Mouse (Mus musculus): ENCODE data around the gene Zfp771. TPM values are rescaled to one million over a fixed set of nuclear protein-coding genes. Genes with fewer than 3 reads are reported as not detected.
A peak's percentile ranks its signal among the peaks of the same experiment; 100 is the strongest.

Gene Zfp771
- polyA plus RNA-seq, 1 experiment from 2014 or later, result 49.3 TPM

- TF ChIP-seq CTCF (IDR thresholded peaks at IDR 0.05; ENCODE audit: low read depth), result no peak
- peak overlapping the region; percentile 90 for H3K4me3 ChIP-seq (replicated peaks; ENCODE audit: low read depth, low read length)
- peaks cover 22% of the 10 kb centered on the region for H3K36me3 ChIP-seq (ENCODE audit: insufficient read depth, low read length)
- peak overlapping the region; percentile 67 for H3K4me2 ChIP-seq (ENCODE audit: low read length)
- peak overlapping the region; percentile 87 for H3K9ac ChIP-seq (ENCODE audit: low read depth, low read length)
- no peaks in the 10 kb centered on the region for H3K9me3 ChIP-seq (replicated peaks; ENCODE audit: low read length)
- DNase-seq (ENCODE audit: low spot score) (peak; percentile 40), ATAC-seq (replicated peaks; ENCODE audit: low FRiP score, low read depth) (no peak)
- peaks cover 13% of the 10 kb centered on the region for H3K4me1 ChIP-seq (replicated peaks; ENCODE audit: insufficient read depth, low read length)
- peak overlapping the region; percentile 97 for H3K27ac ChIP-seq
- H3K27me3 ChIP-seq (ENCODE audit: insufficient read depth, low read length), result no peaks in the 10 kb centered on the region
- 4% methylated on average over 20 of the region's 20 CpGs for WGBS
Measured at GRCm38 (mm10) chr7:127231826-127232621, 12.1 kb upstream of the Zfp771 start.

GRCm38 (mm10) chr7:127232622-127233367, 11.3 kb upstream of the Zfp771 start, which contains the start of the genes Zfp553 and Sept1:
TSS of gene Zfp553 (plus strand) at chr7:127233061.
TSS of gene Sept1 (minus strand) at chr7:127233130.
- no peak for TF ChIP-seq CTCF (IDR thresholded peaks at IDR 0.05; ENCODE audit: low read depth)
- WGBS, result under 1% methylated on average over 64 of the region's 64 CpGs

DNA sequence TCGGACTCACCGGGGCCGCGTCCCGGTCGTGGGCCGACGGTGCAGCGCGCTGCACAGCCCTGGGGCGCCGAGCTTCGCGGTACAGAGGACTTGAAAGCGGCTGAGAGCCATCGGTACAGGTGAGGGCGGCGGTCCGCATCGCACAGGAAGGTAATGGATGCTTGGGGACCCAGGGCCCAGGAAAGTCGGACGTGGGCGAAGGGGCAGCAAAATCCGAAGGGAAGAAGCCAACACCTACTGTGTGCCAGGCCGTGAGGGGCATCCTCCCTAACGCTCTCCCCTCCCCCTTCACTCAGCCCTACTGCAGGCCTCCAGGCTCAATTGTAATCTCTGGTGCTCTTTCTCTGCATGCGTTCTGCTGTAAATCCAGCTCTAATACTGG, 10.7 kb upstream of the Zfp771 start:
- DNase-seq (ENCODE audit: low spot score), result peak; percentile 48

More at GRCm38 (mm10) chr7:127232622-127233367, 11.3 kb upstream of the Zfp771 start, which contains the start of the genes Zfp553 and Sept1:
- Histone ChIP-seq H3K9me3 (replicated peaks; ENCODE audit: low read length) (no peaks in the 10 kb centered on the region), H3K36me3 (ENCODE audit: insufficient read depth, low read length) (peaks cover 29% of the 10 kb centered on the region), H3K27me3 (ENCODE audit: insufficient read depth, low read length) (no peaks in the 10 kb centered on the region), H3K27ac (peak within 1 kb of the TSS; percentile 97), H3K4me2 (ENCODE audit: low read length) (peak within 1 kb of the TSS; percentile 67), H3K4me1 (replicated peaks; ENCODE audit: insufficient read depth, low read length) (peaks cover 13% of the 10 kb centered on the region), H3K9ac (ENCODE audit: low read depth, low read length) (peak within 1 kb of the TSS; percentile 87), H3K4me3 (replicated peaks; ENCODE audit: low read depth, low read length) (peak within 1 kb of the TSS; percentile 90)
- ATAC-seq (replicated peaks; ENCODE audit: low FRiP score, low read depth), result peak; percentile 91
- DNase-seq (ENCODE audit: low spot score), result peak; percentile 90

GRCm38 (mm10) chr7:127233765-127234164, 10.3 kb upstream of the Zfp771 start:
- Histone ChIP-seq H3K27me3 (ENCODE audit: insufficient read depth, low read length) (no peaks in the 10 kb centered on the region), H3K27ac (peak overlapping the region; percentile 97), H3K9me3 (replicated peaks; ENCODE audit: low read length) (no peaks in the 10 kb centered on the region), H3K9ac (ENCODE audit: low read depth, low read length) (peak overlapping the region; percentile 87), H3K4me2 (ENCODE audit: low read length) (peak overlapping the region; percentile 67), H3K4me3 (replicated peaks; ENCODE audit: low read depth, low read length) (peak overlapping the region; percentile 90), H3K36me3 (ENCODE audit: insufficient read depth, low read length) (peaks cover 37% of the 10 kb centered on the region), H3K4me1 (replicated peaks; ENCODE audit: insufficient read depth, low read length) (peaks cover 13% of the 10 kb centered on the region)
- 1% methylated on average over 9 of the region's 9 CpGs for WGBS
- no peak for DNase-seq (ENCODE audit: low spot score)
- no peak for ATAC-seq (replicated peaks; ENCODE audit: low FRiP score, low read depth)
- no peak for TF ChIP-seq CTCF (IDR thresholded peaks at IDR 0.05; ENCODE audit: low read depth)

More for the DNA sequence above, 10.7 kb upstream of the Zfp771 start:
- H3K4me2 ChIP-seq (ENCODE audit: low read length), result peak overlapping the region; percentile 67
- H3K36me3 ChIP-seq (ENCODE audit: insufficient read depth, low read length), result peaks cover 35% of the 10 kb centered on the region
- peak overlapping the region; percentile 90 for H3K4me3 ChIP-seq (replicated peaks; ENCODE audit: low read depth, low read length)
- 0% methylated on average over 27 of the region's 27 CpGs for WGBS
- peak overlapping the region; percentile 97 for H3K27ac ChIP-seq
- H3K9me3 ChIP-seq (replicated peaks; ENCODE audit: low read length), result no peaks in the 10 kb centered on the region
- no peak for TF ChIP-seq CTCF (IDR thresholded peaks at IDR 0.05; ENCODE audit: low read depth)
- peak overlapping the region; percentile 87 for H3K9ac ChIP-seq (ENCODE audit: low read depth, low read length)
- no peaks in the 10 kb centered on the region for H3K27me3 ChIP-seq (ENCODE audit: insufficient read depth, low read length)
- H3K4me1 ChIP-seq (replicated peaks; ENCODE audit: insufficient read depth, low read length), result peaks cover 13% of the 10 kb centered on the region
- peak; percentile 49; the same call in 1 of the 2 replicates for ATAC-seq (replicated peaks; ENCODE audit: low FRiP score, low read depth)

DNA sequence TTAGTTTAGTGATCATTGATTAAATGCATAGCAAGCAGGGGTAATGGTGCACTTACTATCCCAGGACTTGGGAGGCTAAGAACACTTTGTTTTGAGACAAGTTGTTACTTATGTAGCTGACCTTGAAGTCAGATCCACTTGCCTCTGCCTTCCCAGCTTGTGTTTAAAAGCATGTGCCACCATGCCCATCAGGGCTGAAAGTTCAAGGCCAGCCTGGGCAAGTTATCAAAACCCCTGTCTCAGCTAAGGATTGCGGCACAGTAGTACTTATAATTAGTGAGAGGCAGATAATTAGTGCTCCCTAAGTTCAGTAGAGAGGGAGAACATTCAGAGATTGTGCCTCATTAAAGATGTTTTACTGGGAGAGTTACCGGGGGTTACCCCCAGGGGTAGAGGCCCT, 9.3 kb upstream of the Zfp771 start:
- peaks cover 13% of the 10 kb centered on the region for H3K4me1 ChIP-seq (replicated peaks; ENCODE audit: insufficient read depth, low read length)
- ATAC-seq (replicated peaks; ENCODE audit: low FRiP score, low read depth), result no peak
- no peak overlapping the region for H3K4me2 ChIP-seq (ENCODE audit: low read length)
- WGBS, result 97% methylated on average over 2 of the region's 2 CpGs
- peaks cover 38% of the 10 kb centered on the region for H3K36me3 ChIP-seq (ENCODE audit: insufficient read depth, low read length)
- H3K9me3 ChIP-seq (replicated peaks; ENCODE audit: low read length), result no peaks in the 10 kb centered on the region
- H3K27ac ChIP-seq, result no peak overlapping the region
- TF ChIP-seq CTCF (IDR thresholded peaks at IDR 0.05; ENCODE audit: low read depth), result no peak
- no peaks in the 10 kb centered on the region for H3K27me3 ChIP-seq (ENCODE audit: insufficient read depth, low read length)
- DNase-seq (ENCODE audit: low spot score), result no peak
- H3K4me3 ChIP-seq (replicated peaks; ENCODE audit: low read depth, low read length), result no peak overlapping the region
- no peak overlapping the region for H3K9ac ChIP-seq (ENCODE audit: low read depth, low read length)

- 27% methylated on average over 2 of the region's 2 CpGs for WGBS
- no peak for DNase-seq (ENCODE audit: low spot score)
- ATAC-seq (replicated peaks; ENCODE audit: low FRiP score, low read depth), result no peak
- peak overlapping the region; percentile 74 for H3K4me2 ChIP-seq (ENCODE audit: low read length)
- H3K27ac ChIP-seq, result peak overlapping the region; percentile 94
- peaks cover 19% of the 10 kb centered on the region; the same call in 1 of the 2 replicates for H3K4me1 ChIP-seq (replicated peaks; ENCODE audit: insufficient read depth, low read length)
- peak overlapping the region; percentile 88; the same call in 1 of the 2 replicates for H3K4me3 ChIP-seq (replicated peaks; ENCODE audit: low read depth, low read length)
- no peaks in the 10 kb centered on the region for H3K9me3 ChIP-seq (replicated peaks; ENCODE audit: low read length)
- no peaks in the 10 kb centered on the region for H3K27me3 ChIP-seq (ENCODE audit: insufficient read depth, low read length)
- peaks cover 3% of the 10 kb centered on the region; the same call in 1 of the 2 replicates for H3K36me3 ChIP-seq (ENCODE audit: insufficient read depth, low read length)
- no peak for TF ChIP-seq CTCF (IDR thresholded peaks at IDR 0.05; ENCODE audit: low read depth)
- peak overlapping the region; percentile 94; the same call in 1 of the 2 replicates for H3K9ac ChIP-seq (ENCODE audit: low read depth, low read length)
Measured at GRCm38 (mm10) chr7:127243361-127243867, 660 bp upstream of the Zfp771 start.

Data from kidney, postnatal 0 days (tissue).